Mouse (Mus musculus) lung, embryonic 16.5 days (tissue): ENCODE data around the gene Ipp. TPM values are rescaled to one million over a fixed set of nuclear protein-coding genes. Genes with fewer than 3 reads are reported as not detected.

Experiments used
- ATAC-seq: fragments of 200-750 bp; cut with Nextera tagmentation; 2 replicates; pipeline ENCODE4 v1.8.0; 2017; ENCODE audit warnings: low read depth, mild to moderate bottlenecking, moderate library complexity
- H3K27ac ChIP-seq: fragments of 300-500 bp; sonication (generic); 2 replicates; pipeline ENCODE4 v1.5.1; 2014; ENCODE audit warnings: mild to moderate bottlenecking, control low read depth, low read length
- H3K27me3 ChIP-seq: fragments of 300-500 bp; sonication (generic); 2 replicates; pipeline ENCODE4 v1.6.1; 2014; ENCODE audit warnings: low read depth, low read length, mixed read lengths; ENCODE audit not compliant: control insufficient read depth, insufficient read depth
- H3K36me3 ChIP-seq: fragments of 300-500 bp; sonication (generic); 2 replicates; pipeline ENCODE4 v1.6.1; 2014; ENCODE audit warnings: low read length; ENCODE audit not compliant: control insufficient read depth, insufficient read depth
- H3K4me1 ChIP-seq: fragments of 300-500 bp; sonication (generic); replicated peaks from 2 replicates; pipeline ENCODE4 v1.6.1; 2014; ENCODE audit warnings: low read length, mixed read lengths; ENCODE audit not compliant: control insufficient read depth, insufficient read depth
- H3K4me2 ChIP-seq: fragments of 300-500 bp; sonication (generic); 2 replicates; pipeline ENCODE4 v1.6.1; 2014; ENCODE audit warnings: low read depth, low read length, control low read depth
- H3K4me3 ChIP-seq: fragments of 300-500 bp; sonication (generic); 2 replicates; pipeline ENCODE4 v1.5.1; 2014; ENCODE audit warnings: mild to moderate bottlenecking, low read length, control low read depth
- H3K9ac ChIP-seq: fragments of 300-500 bp; sonication (generic); 2 replicates; pipeline ENCODE4 v1.6.1; 2014; ENCODE audit warnings: low read length, control low read depth
- H3K9me3 ChIP-seq: fragments of 300-500 bp; sonication (generic); 2 replicates; pipeline ENCODE4 v1.6.1; 2016; ENCODE audit warnings: low read length; ENCODE audit not compliant: control insufficient read depth
- WGBS: fragments of 180-500 bp; shearing (Covaris S2); extraction: QIAGEN DNeasy Blood & Tissue Kit; methylation state at CpG from one replicate; pipeline ENCODE4 v1.1.7; 2014; 5-methylcytosine and 5-hydroxymethylcytosine counted together
- polyA plus RNA-seq: library from polyadenylated mRNA; unstranded; fragments of >200 nt; fragmentation: Nextera tagmentation; extraction: Ambion mirVana; gene quantifications from 2 replicates; pipeline ENCODE4 v1.2.1, GENCODE M21; 2015

Gene Ipp
- 14.1 and 14.7 TPM in 2 replicates for polyA plus RNA-seq

GRCm38 (mm10) chr4:116507425-116508218 lies at the start of gene Ipp:
TSS of gene Ipp (plus strand) at chr4:116507549.
- Histone ChIP-seq H3K4me3 (peak within 1 kb of the TSS; percentile 74), H3K4me2 (peak within 1 kb of the TSS; percentile 75), H3K4me1 (peaks cover 2% of the 10 kb centered on the region; the same call in 1 of the 2 replicates), H3K27ac (peak within 1 kb of the TSS; percentile 96), H3K36me3 (no peaks in the 10 kb centered on the region), H3K9me3 (no peaks in the 10 kb centered on the region), H3K27me3 (no peaks in the 10 kb centered on the region), H3K9ac (peak within 1 kb of the TSS; percentile 87)
- peak; percentile 98 for ATAC-seq
- WGBS: under 1% methylated on average over 51 of the region's 55 CpGs

DNA sequence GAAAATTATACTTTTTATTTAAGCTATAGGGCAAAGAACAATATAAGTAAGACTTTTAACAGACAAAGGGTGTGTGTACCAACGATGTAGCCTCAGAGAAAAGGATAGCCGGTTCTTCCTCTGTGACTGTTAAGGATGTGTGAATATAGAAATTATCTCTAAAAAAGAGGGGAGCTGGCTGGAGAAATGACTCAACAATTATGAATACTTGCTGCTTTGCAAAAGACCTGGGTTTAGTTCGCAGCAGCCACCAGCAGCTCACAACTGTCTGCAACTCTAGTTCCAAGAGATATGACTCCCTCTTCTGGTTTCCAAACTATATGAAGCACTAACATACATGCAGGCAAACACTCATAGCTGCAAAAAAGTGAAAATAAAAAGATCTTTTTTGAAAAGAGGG lies 45.4 kb upstream of the Ipp start:
- no peaks in the 10 kb centered on the region for H3K27me3 ChIP-seq
- no peak overlapping the region for H3K4me3 ChIP-seq
- H3K9ac ChIP-seq: no peak overlapping the region
- no peak for ATAC-seq
- H3K27ac ChIP-seq: no peak overlapping the region
- no peak overlapping the region; the same call in 1 of the 2 replicates for H3K4me2 ChIP-seq
- no peaks in the 10 kb centered on the region for H3K36me3 ChIP-seq
- no peaks in the 10 kb centered on the region for H3K9me3 ChIP-seq
- H3K4me1 ChIP-seq: peaks cover 9% of the 10 kb centered on the region
- 90% methylated on average over 3 of the region's 3 CpGs for WGBS

GRCm38 (mm10) chr4:116463231-116464125 lies 43.9 kb upstream of the Ipp start:
- H3K27me3 ChIP-seq: no peaks in the 10 kb centered on the region
- WGBS: under 1% methylated on average over 59 of the region's 74 CpGs
- peak overlapping the region; percentile 99 for H3K4me3 ChIP-seq
- peaks cover 4% of the 10 kb centered on the region; the same call in 1 of the 2 replicates for H3K9me3 ChIP-seq
- no peaks in the 10 kb centered on the region for H3K36me3 ChIP-seq
- H3K4me2 ChIP-seq: peak overlapping the region; percentile 81
- peak overlapping the region; percentile 96 for H3K9ac ChIP-seq
- H3K27ac ChIP-seq: peak overlapping the region; percentile 81
- H3K4me1 ChIP-seq: peaks cover 9% of the 10 kb centered on the region
- ATAC-seq: peak; percentile 75

DNA sequence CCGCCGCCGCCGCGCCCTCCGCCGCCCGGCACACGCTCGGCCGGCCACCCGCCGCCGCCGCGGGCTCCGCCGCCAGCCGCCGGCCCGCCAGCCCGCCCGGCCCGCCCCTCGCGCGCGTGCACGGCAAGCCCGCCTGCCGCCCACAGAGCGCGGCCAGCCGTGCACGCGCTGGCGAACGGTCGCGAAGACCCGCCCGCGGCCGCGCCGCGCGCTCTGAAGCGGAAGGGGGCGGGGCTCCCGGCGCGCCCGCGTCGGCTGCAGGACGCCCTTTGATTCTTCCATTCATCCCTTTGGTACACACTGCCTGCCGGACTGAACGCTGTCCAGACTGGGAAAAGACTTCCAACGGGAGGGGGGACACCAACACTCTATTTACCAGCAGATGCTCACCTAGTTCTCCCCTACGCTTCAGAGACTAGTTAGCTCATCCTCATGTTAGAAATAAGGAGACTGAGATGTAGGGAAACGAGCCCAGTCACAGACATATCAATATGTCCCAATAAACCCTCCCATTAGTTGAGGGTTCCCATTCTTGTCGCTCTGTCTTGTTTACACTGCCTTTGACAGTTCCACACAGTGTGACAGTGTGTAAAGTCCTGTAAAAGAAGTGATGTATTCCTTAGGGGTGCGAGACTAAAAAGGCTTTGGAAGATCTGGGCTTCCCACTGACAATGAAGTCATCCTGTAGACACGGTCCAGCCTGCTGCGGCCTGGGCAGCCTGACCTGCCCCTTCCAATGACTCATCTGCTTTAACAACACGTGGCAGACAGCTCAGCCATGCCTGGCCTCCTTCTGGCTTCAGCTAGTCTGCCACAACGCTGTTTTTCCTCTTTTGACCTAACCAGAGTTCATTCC lies 43.0 kb upstream of the Ipp start, which contains the start of gene Mast2:
TSS of gene Mast2 (minus strand) at position 58 of the 856 bp plus-strand sequence.
- peak within 1 kb of the TSS; percentile 99 for H3K4me3 ChIP-seq
- peak within 1 kb of the TSS; percentile 81 for H3K4me2 ChIP-seq
- no peaks in the 10 kb centered on the region for H3K36me3 ChIP-seq
- H3K9ac ChIP-seq: peak within 1 kb of the TSS; percentile 96
- peaks cover 4% of the 10 kb centered on the region; the same call in 1 of the 2 replicates for H3K9me3 ChIP-seq
- H3K4me1 ChIP-seq: peaks cover 9% of the 10 kb centered on the region
- H3K27ac ChIP-seq: peak within 1 kb of the TSS; percentile 81
- no peaks in the 10 kb centered on the region for H3K27me3 ChIP-seq
- ATAC-seq: peak; percentile 95
- 1% methylated on average over 58 of the region's 68 CpGs for WGBS

DNA sequence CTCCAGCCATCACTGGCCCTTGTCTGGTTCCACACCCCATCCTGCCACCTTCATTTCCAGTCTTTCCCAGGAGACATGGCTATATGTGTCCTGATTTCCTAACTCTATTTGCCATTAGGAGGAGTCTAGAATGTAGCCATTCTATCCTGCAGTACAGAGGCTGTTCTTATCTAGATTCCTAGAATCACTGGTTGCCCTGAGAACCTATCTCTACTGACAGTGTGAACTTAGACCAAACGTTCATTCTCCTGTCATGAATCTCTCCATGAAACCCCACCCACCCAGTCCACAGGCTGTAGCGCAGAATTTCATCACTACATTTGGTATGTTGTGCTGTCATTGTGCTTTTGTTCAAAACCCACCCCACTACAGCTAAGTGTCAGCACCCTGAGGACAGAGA lies 26.0 kb upstream of the Ipp start:
- Histone ChIP-seq H3K27ac (no peak overlapping the region), H3K4me1 (no peaks in the 10 kb centered on the region), H3K4me3 (no peak overlapping the region), H3K36me3 (no peaks in the 10 kb centered on the region), H3K9ac (no peak overlapping the region), H3K9me3 (no peaks in the 10 kb centered on the region), H3K4me2 (no peak overlapping the region), H3K27me3 (no peaks in the 10 kb centered on the region)
- WGBS: 53% methylated on average over 2 of the region's 2 CpGs
- ATAC-seq: no peak

- 19% methylated on average over 2 of the region's 2 CpGs for WGBS
- Histone ChIP-seq H3K9ac (no peak overlapping the region), H3K36me3 (no peaks in the 10 kb centered on the region), H3K27me3 (no peaks in the 10 kb centered on the region), H3K4me1 (no peaks in the 10 kb centered on the region), H3K4me2 (no peak overlapping the region), H3K4me3 (no peak overlapping the region), H3K9me3 (no peaks in the 10 kb centered on the region), H3K27ac (no peak overlapping the region)
- 0 out of 2 replicates have a peak, but pooled peaks have one; percentile 41 for ATAC-seq
Measured at GRCm38 (mm10) chr4:116483476-116483875, 23.9 kb upstream of the Ipp start.

GRCm38 (mm10) chr4:116491119-116491536 lies 16.2 kb upstream of the Ipp start:
- WGBS: 16% methylated on average over 2 of the region's 2 CpGs
- no peak overlapping the region for H3K4me3 ChIP-seq
- no peaks in the 10 kb centered on the region for H3K27me3 ChIP-seq
- peaks cover 6% of the 10 kb centered on the region; the same call in 1 of the 2 replicates for H3K9me3 ChIP-seq
- H3K4me2 ChIP-seq: 0 out of 2 replicates have a peak overlapping the region, but pooled peaks have one; percentile 5
- peak; percentile 89 for ATAC-seq
- H3K27ac ChIP-seq: peak overlapping the region; percentile 51
- peaks cover 18% of the 10 kb centered on the region for H3K4me1 ChIP-seq
- H3K9ac ChIP-seq: no peak overlapping the region
- H3K36me3 ChIP-seq: no peaks in the 10 kb centered on the region

GRCm38 (mm10) chr4:116491886-116492285 lies 15.5 kb upstream of the Ipp start:
- Histone ChIP-seq H3K4me1 (peaks cover 18% of the 10 kb centered on the region), H3K4me3 (no peak overlapping the region), H3K9me3 (peaks cover 6% of the 10 kb centered on the region; the same call in 1 of the 2 replicates), H3K4me2 (peak overlapping the region; percentile 23; the same call in 1 of the 2 replicates), H3K27me3 (no peaks in the 10 kb centered on the region), H3K27ac (peak overlapping the region; percentile 51), H3K9ac (no peak overlapping the region), H3K36me3 (no peaks in the 10 kb centered on the region)
- 22% methylated on average over 2 of the region's 2 CpGs for WGBS
- peak; percentile 83 for ATAC-seq
